17 mouse cellular contexts compared by ENCODE assay signal in the genomic region with DNA sequence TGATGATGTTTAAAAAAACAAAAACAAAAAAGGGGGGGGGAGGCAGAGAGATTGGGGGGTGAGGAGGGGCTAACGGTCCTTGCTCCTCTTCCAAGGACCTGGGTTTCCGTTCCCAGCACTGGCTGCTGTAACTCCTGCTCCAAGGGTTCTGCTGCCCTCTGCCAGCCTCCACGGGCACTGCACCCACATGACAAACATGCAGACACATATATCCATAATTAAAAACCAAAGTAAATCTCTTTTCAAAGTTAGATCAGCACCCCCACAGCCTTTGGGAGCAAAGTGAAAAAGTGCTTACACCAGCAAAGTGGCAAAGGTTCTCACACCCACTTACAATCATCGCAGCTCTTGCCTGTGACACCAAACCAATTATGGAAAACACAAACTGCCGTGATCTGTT. TPM values are rescaled to one million over a fixed set of nuclear protein-coding genes. Genes with fewer than 3 reads are reported as not detected.
DNase-seq lines count a peak whose midpoint lies in the region; ATAC-seq and TF ChIP-seq lines count a peak whose summit lies in the region.
"Had no signal": no experiment of that assay in that cellular context is flagged by ENCODE, and none has a peak within 500 bp of the region (broad histone marks: within the 10 kb centered on the region; RNA-seq: fewer than 3 reads in every experiment).

No protein-coding gene starts in this region.

- H3K79me2 ChIP-seq in CH12.LX (replicated peaks; ENCODE audit: control insufficient read depth, extremely low read depth, insufficient read depth, poor library complexity, severe bottlenecking), result peaks cover 14% of the 10 kb centered on the region; the same call in 1 of the 2 replicates

- WGBS in heart, postnatal 0 days, result 89% methylated on average over 5 of the region's 5 CpGs
- 92% methylated on average over 5 of the region's 5 CpGs for WGBS in lung, postnatal 0 days
- 94% methylated on average over 5 of the region's 5 CpGs for WGBS in lung, adult 2 months
- 95% methylated on average over 5 of the region's 5 CpGs for WGBS in embryonic facial prominence, embryonic 10.5 days

- TF ChIP-seq POLR2A in lung, adult 2 months (IDR thresholded peaks at IDR 0.05; ENCODE audit: borderline replicate concordance, extremely low read depth, low read depth, low read length), result no peak
- no peak for TF ChIP-seq POLR2A in CH12.LX (IDR thresholded peaks at IDR 0.05; ENCODE audit: low read depth, low read length)
- TF ChIP-seq POLR2A in brain, embryonic 14.5 days (IDR thresholded peaks at IDR 0.05; ENCODE audit: borderline replicate concordance, extremely low read depth, insufficient read depth, insufficient read length, poor library complexity, severe bottlenecking), result no peak

- no peak overlapping the region for H3K9ac ChIP-seq in heart, postnatal 0 days (replicated peaks; ENCODE audit: low read depth, low read length)
- no peak overlapping the region for H3K9ac ChIP-seq in lung, postnatal 0 days (replicated peaks; ENCODE audit: low read depth)
- H3K9ac ChIP-seq in CH12.LX (ENCODE audit: insufficient read depth, low read depth), result no peak overlapping the region
- H3K9ac ChIP-seq: embryonic facial prominence, embryonic 13.5 days; heart, embryonic 15.5 days; hindbrain, embryonic 15.5 days; limb, embryonic 13.5 days; midbrain, embryonic 13.5 days had no signal

- H3K36me3 ChIP-seq in heart, postnatal 0 days (replicated peaks; ENCODE audit: control insufficient read depth, insufficient read depth, low read length), result no peaks in the 10 kb centered on the region
- no peaks in the 10 kb centered on the region for H3K36me3 ChIP-seq in lung, postnatal 0 days (ENCODE audit: insufficient read depth, low read length)
- H3K36me3 ChIP-seq in CH12.LX (replicated peaks in 1 of 2; ENCODE audit: control insufficient read depth in 1 of 2, insufficient read depth in 1 of 2, low read length in 1 of 2), result peaks cover 0 to 9% of the 10 kb centered on the region in 2 experiments
- peaks cover 17% of the 10 kb centered on the region for H3K36me3 ChIP-seq in embryonic facial prominence, embryonic 10.5 days (replicated peaks)
- H3K36me3 ChIP-seq: heart, embryonic 15.5 days had no signal

- TF ChIP-seq CTCF in heart, postnatal 0 days (IDR thresholded peaks at IDR 0.05; ENCODE audit: low read depth), result peak; percentile 19; the same call in 1 of the 2 replicates
- peak; percentile 41 for TF ChIP-seq CTCF in lung, postnatal 0 days (IDR thresholded peaks at IDR 0.05)
- TF ChIP-seq CTCF in lung, adult 2 months (IDR thresholded peaks at IDR 0.05; ENCODE audit: insufficient read depth, low read length), result no peak
- peak; percentile 8 to 52; a peak in 2 of 4 replicates for TF ChIP-seq CTCF in CH12.LX (conservative IDR thresholded peaks at IDR 0.05 in 1 of 2, IDR thresholded peaks at IDR 0.05 in 1 of 2; ENCODE audit: low read depth in 2 of 2, low read length in 2 of 2)
- peak; percentile 29; the same call in 1 of the 2 replicates for TF ChIP-seq CTCF in brain, embryonic 14.5 days (IDR thresholded peaks at IDR 0.05; ENCODE audit: borderline replicate concordance, extremely low read depth, insufficient read depth, insufficient read length)

- no peaks in the 10 kb centered on the region for H3K27me3 ChIP-seq in heart, postnatal 0 days (ENCODE audit: control insufficient read depth, insufficient read depth, low read length)
- no peaks in the 10 kb centered on the region for H3K27me3 ChIP-seq in lung, postnatal 0 days (replicated peaks; ENCODE audit: insufficient read depth, low read length)
- H3K27me3 ChIP-seq in CH12.LX (replicated peaks), result no peaks in the 10 kb centered on the region
- no peaks in the 10 kb centered on the region for H3K27me3 ChIP-seq in embryonic facial prominence, embryonic 10.5 days (replicated peaks; ENCODE audit: low read depth, poor library complexity, severe bottlenecking)
- H3K27me3 ChIP-seq: embryonic facial prominence, embryonic 13.5 days; heart, embryonic 15.5 days; hindbrain, embryonic 15.5 days; limb, embryonic 13.5 days; midbrain, embryonic 13.5 days had no signal

- no peak for ATAC-seq in heart, postnatal 0 days (ENCODE audit: insufficient read depth, low read depth)
- ATAC-seq in lung, postnatal 0 days, result no peak
- no peak for ATAC-seq in erythroblast, adult 5-6 weeks (replicated peaks; ENCODE audit: low FRiP score, poor library complexity, severe bottlenecking)
- ATAC-seq: forebrain, embryonic 14.5 days; midbrain, embryonic 13.5 days had no signal

- H3K27ac ChIP-seq in heart, postnatal 0 days (ENCODE audit: low read depth), result no peak overlapping the region
- H3K27ac ChIP-seq in lung, postnatal 0 days (ENCODE audit: low read length), result no peak overlapping the region
- H3K27ac ChIP-seq in CH12.LX (ENCODE audit: insufficient read depth, low read depth), result no peak overlapping the region
- H3K27ac ChIP-seq in embryonic facial prominence, embryonic 10.5 days (replicated peaks), result no peak overlapping the region
- H3K27ac ChIP-seq: embryonic facial prominence, embryonic 13.5 days; heart, embryonic 15.5 days; hindbrain, embryonic 15.5 days; limb, embryonic 13.5 days; midbrain, embryonic 13.5 days had no signal

- DNase-seq in heart, postnatal 0 days (ENCODE audit: low spot score), result no peak
- no peak for DNase-seq in heart, adult 9 months (ENCODE audit: low spot score in 2 of 2)
- DNase-seq in lung, postnatal 0 days (ENCODE audit: low spot score), result no peak
- no peak for DNase-seq in lung, adult 2 months
- DNase-seq in CH12.LX (ENCODE audit: extremely low read depth), result no peak
- no peak for DNase-seq in brain, embryonic 14.5 days (ENCODE audit: low read depth)
- DNase-seq in embryonic facial prominence, embryonic 10.5 days (ENCODE audit: low spot score), result no peak
- DNase-seq: gastrocnemius, postnatal 10 days; kidney, postnatal 10 days; lung, postnatal 36 days had no signal

- dilution Hi-C loops in CH12.LX (cut with MboI; ENCODE audit: extremely low pct_ligation_motif_present, extremely low pct_unique_long_range_greater_than_20kb, low sequenced_read_pairs), result no loop called here

- no peak overlapping the region for H3K4me2 ChIP-seq in heart, postnatal 0 days (ENCODE audit: low read depth, low read length)
- H3K4me2 ChIP-seq in lung, postnatal 0 days (replicated peaks; ENCODE audit: low read depth, low read length), result no peak overlapping the region
- no peak overlapping the region for H3K4me2 ChIP-seq in CH12.LX (ENCODE audit: insufficient read depth, low read depth, poor library complexity, severe bottlenecking)
- H3K4me2 ChIP-seq: embryonic facial prominence, embryonic 13.5 days; heart, embryonic 15.5 days; hindbrain, embryonic 15.5 days; limb, embryonic 13.5 days; midbrain, embryonic 13.5 days had no signal

- H3K4me3 ChIP-seq in heart, postnatal 0 days (ENCODE audit: low read depth, low read length), result no peak overlapping the region
- no peak overlapping the region for H3K4me3 ChIP-seq in lung, postnatal 0 days (ENCODE audit: low read depth, low read length)
- no peak overlapping the region for H3K4me3 ChIP-seq in lung, adult 2 months (replicated peaks; ENCODE audit: extremely low read depth, low read depth, low read length)
- no peak overlapping the region for H3K4me3 ChIP-seq in CH12.LX (replicated peaks in 1 of 3; ENCODE audit: low read depth in 2 of 3, low read length in 2 of 3, poor library complexity in 1 of 3)
- no peak overlapping the region for H3K4me3 ChIP-seq in embryonic facial prominence, embryonic 10.5 days
- H3K4me3 ChIP-seq: embryonic facial prominence, embryonic 13.5 days; heart, embryonic 15.5 days; hindbrain, embryonic 15.5 days; limb, embryonic 13.5 days; midbrain, embryonic 13.5 days had no signal

- no peaks in the 10 kb centered on the region for H3K9me3 ChIP-seq in heart, postnatal 0 days (replicated peaks; ENCODE audit: control insufficient read depth, low read length)
- no peaks in the 10 kb centered on the region for H3K9me3 ChIP-seq in lung, postnatal 0 days (ENCODE audit: low read length)
- peaks cover 3% of the 10 kb centered on the region for H3K9me3 ChIP-seq in CH12.LX (replicated peaks; ENCODE audit: low read length)
- 0 out of 2 replicates have a peak, but pooled peaks cover 2% of the 10 kb centered on the region for H3K9me3 ChIP-seq in embryonic facial prominence, embryonic 10.5 days
- H3K9me3 ChIP-seq: heart, embryonic 15.5 days; hindbrain, embryonic 15.5 days; limb, embryonic 13.5 days; midbrain, embryonic 13.5 days had no signal

- in situ Hi-C loops in CH12.LX (cut with MboI; ENCODE audit: low pct_ligation_motif_present, low pct_unique_long_range_greater_than_20kb, low sequenced_read_pairs), result loop anchor here (10.0 kb wide), 1 partner anchor 54 kb away; no protein-coding TSS in a partner anchor

- TF ChIP-seq RAD21 in CH12.LX (IDR thresholded peaks at IDR 0.05; ENCODE audit: low read depth, low read length), result peak; percentile 31

- no peak for TF ChIP-seq EP300 in heart, postnatal 0 days (IDR thresholded peaks at IDR 0.05; ENCODE audit: low read depth)
- TF ChIP-seq EP300 in lung, postnatal 0 days (IDR thresholded peaks at IDR 0.05), result no peak
- no peak for TF ChIP-seq EP300 in CH12.LX (IDR thresholded peaks at IDR 0.05; ENCODE audit: low read length)

- peaks cover 21% of the 10 kb centered on the region for H3K4me1 ChIP-seq in heart, postnatal 0 days (ENCODE audit: control insufficient read depth, insufficient read depth)
- no peaks in the 10 kb centered on the region for H3K4me1 ChIP-seq in lung, postnatal 0 days (ENCODE audit: insufficient read depth, low read depth, low read length)
- H3K4me1 ChIP-seq in lung, adult 2 months (ENCODE audit: control insufficient read depth, insufficient read depth, low read length), result peaks cover 2% of the 10 kb centered on the region; the same call in 1 of the 2 replicates
- peaks cover 18 to 78% of the 10 kb centered on the region in 2 experiments for H3K4me1 ChIP-seq in CH12.LX (ENCODE audit: control insufficient read depth in 1 of 2, insufficient read depth in 2 of 2)
- H3K4me1 ChIP-seq in embryonic facial prominence, embryonic 10.5 days, result peaks cover 7% of the 10 kb centered on the region; the same call in 1 of the 2 replicates
- H3K4me1 ChIP-seq: embryonic facial prominence, embryonic 13.5 days; hindbrain, embryonic 15.5 days; limb, embryonic 13.5 days; midbrain, embryonic 13.5 days had no signal

TF ChIP-seq in CH12.LX, 34 proteins besides CTCF, POLR2A, EP300 and RAD21 (continues in another document):
- TF ChIP-seq SIN3A (IDR thresholded peaks at IDR 0.05; ENCODE audit: low read length), result no peak

RNA-seq across cellular contexts. Expression of a gene that starts 57.7 kb away (rescaled TPM):
- total RNA-seq in heart, postnatal 0 days (2014; rRNA removed; ENCODE audit: low replicate concordance), result 43.0 and 46.1 TPM in 2 replicates
- polyA plus RNA-seq in heart, postnatal 0 days (2015; fragmentation: Nextera tagmentation; extraction: Ambion mirVana), result 16.9 and 19.3 TPM in 2 replicates
- 20.9 and 21.9 TPM in 2 replicates for polyA plus RNA-seq in lung, postnatal 0 days (2015; fragmentation: Nextera tagmentation; extraction: Ambion mirVana)
- polyA plus RNA-seq in lung, adult 2 months (2012; rRNA removed), result 59.5 and 72.1 TPM in 2 replicates
- total RNA-seq in CH12.LX (2012; rRNA removed), result 31.3 and 35.0 TPM in 2 replicates
- 23.2 and 23.8 TPM in 2 replicates for total RNA-seq in CH12.LX (2014; rRNA removed)
- polyA plus RNA-seq in CH12.LX (2012; ENCODE audit: insufficient read length, low read depth), result 32.6 and 38.4 TPM in 2 replicates
- 43.1 and 69.8 TPM in 2 replicates for polyA plus RNA-seq in brain, embryonic 14.5 days (2012; rRNA removed)
- total RNA-seq in erythroblast, adult 5-6 weeks (2015; ENCODE audit: low replicate concordance), result 635 and 792 TPM in 2 replicates
- total RNA-seq in erythroblast, adult 5-6 weeks (2017; ENCODE audit: low replicate concordance), result 1,411 and 1,492 TPM in 2 replicates
- 24.3 and 25.1 TPM in 2 replicates for polyA plus RNA-seq in embryonic facial prominence, embryonic 10.5 days (2016; fragmentation: Nextera tagmentation; extraction: Ambion mirVana)
